Mouse (Mus musculus) CH12F3 (cell line): Measurements from ENCODE around the gene Dpf1.

ENCODE experiments used
- in situ Hi-C: fragments of 300-500 bp; cut with MboI; formaldehyde crosslinking; loops from 2 replicates; pipeline ENCODE4 v1.14.3; 2020; ENCODE audit warnings: low sequenced_read_pairs

The Dpf1 gene

DNA sequence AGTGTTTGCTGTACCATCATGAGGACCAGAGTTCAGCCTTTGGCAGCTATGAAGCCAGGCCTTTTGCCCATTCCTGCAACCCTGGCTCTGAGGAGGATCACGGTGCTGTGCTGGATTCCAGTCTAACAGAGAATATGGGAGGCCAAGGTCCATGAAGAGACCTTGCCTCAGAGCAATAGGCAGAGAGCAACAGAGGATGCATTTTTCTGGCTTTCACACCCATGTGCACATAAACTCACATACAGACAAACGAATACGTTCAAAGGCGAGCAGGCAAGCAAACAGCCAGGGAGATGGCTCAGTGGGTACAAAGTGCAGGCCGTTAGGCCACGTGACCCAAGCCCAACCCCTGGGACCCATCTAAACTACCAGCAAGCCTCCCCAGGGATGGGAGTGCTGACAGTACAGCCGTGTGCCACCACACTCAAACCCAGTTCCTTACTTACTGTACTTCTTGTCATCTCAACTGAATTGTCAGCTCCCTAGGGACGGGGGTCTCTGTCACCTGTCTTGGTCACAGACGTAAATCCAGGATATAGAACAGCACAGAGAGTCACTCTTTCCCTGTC is 34.7 kb downstream of the Dpf1 start:
- in situ Hi-C loops, result no loop called here

- in situ Hi-C loops, result no loop called here
These were observed 35.4 kb downstream of the Dpf1 start for GRCm38 (mm10) chr7:29338984-29339679.

DNA sequence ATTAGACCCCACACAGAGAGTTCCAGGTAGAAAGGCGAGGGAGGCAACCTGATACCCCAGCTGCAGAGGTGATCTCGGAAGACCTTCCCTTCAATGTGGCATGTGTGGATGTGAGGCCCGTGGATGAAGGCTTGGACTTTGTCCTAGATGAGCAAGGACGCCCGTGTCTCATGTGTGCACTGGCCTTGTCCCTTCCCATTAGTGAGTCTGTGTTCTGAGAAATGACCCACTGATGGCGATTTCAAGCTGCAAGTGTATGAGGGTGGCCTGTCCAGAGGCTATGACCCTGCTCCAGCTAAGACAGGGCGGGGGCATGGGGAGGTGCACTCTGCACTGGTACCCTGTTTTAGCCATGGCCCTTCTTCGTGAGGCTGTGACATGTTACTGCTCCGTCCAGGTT is 36.5 kb downstream of the Dpf1 start:
- in situ Hi-C loops, result no loop called here

- in situ Hi-C loops, result no loop called here
These were observed 37.1 kb downstream of the Dpf1 start for GRCm38 (mm10) chr7:29340838-29341237.

DNA sequence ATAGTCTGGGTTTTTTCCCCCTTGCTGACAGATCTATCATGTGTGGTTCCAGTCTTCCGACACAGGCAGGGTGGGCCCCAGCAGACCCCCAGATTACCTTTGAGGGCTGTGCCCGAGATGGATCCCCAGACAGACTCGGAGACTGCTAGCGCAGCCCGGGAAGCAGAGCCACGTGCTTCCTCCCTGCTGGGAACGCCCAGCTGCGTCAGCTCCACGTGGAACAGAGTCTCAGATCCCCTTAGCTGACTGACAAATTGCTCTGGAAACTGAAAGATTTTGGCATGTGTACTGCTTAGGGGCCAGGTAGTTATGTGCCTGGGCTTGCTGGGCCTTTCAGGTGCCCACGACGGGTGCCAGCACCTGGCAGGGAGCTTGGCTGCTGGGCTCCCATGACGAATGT is 38.0 kb downstream of the Dpf1 start:
- in situ Hi-C loops, result no loop called here

DNA sequence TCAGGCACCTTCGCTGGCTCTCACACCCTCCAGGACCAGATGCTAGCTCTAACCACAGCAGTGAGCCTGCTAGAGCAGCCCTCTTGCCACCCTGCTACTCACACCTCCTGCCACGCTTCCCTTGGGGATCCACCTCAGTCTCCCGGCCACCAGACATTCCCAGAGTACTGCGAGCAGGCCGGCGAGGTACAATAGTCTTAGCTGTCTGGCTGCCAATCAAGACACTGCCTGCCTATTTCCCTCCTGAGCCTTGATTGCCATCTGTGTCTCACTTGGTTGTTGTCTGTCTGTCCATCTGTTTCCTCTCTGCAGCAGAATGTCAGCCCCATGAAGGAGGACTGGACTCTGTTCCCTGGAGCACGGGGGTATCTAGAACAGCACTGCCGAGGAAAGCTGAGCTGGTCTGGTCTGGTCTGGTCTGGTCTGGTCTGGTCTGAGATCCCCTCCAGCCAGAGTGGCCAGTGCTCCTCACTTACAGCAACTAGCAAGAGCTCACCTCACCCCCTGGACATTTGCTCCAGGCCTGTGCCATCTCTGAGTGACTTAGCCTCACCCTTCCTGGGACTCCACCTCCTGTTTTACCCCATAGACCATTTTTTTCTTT is 38.8 kb downstream of the Dpf1 start:
- in situ Hi-C loops, result no loop called here

GRCm38 (mm10) chr7:29343746-29344145 is 40.0 kb downstream of the Dpf1 start:
- in situ Hi-C loops, result no loop called here

- in situ Hi-C loops, result no loop called here
These were observed 41.8 kb downstream of the Dpf1 start for GRCm38 (mm10) chr7:29345534-29345933.

GRCm38 (mm10) chr7:29346212-29346611 is 42.5 kb downstream of the Dpf1 start:
- in situ Hi-C loops, result no loop called here

GRCm38 (mm10) chr7:29350489-29350888 is 46.7 kb downstream of the Dpf1 start:
- in situ Hi-C loops, result no loop called here

DNA sequence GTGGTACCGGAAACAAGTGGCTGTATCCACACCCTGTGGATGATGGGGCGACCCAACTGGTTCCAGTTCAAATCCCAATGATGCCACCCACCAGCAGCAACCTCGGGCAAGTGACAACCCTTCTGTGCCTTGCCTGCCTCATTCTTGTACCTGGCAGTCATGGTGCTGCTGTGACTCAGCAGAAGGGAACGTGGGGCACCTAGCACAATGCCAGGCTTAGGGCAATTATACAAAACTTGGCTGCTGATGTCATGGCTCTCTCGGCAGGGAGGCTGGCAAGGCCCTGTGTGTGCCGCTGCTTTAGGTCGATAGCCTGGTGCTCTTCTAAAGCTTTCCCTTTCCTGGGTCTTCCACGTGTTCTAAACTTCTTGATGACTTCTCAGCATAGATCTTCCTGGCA is 48.5 kb downstream of the Dpf1 start:
- in situ Hi-C loops, result no loop called here

GRCm38 (mm10) chr7:29354161-29354560 is 50.4 kb downstream of the Dpf1 start:
- in situ Hi-C loops, result no loop called here

GRCm38 (mm10) chr7:29355406-29355805 is 51.7 kb downstream of the Dpf1 start:
- in situ Hi-C loops, result no loop called here

DNA sequence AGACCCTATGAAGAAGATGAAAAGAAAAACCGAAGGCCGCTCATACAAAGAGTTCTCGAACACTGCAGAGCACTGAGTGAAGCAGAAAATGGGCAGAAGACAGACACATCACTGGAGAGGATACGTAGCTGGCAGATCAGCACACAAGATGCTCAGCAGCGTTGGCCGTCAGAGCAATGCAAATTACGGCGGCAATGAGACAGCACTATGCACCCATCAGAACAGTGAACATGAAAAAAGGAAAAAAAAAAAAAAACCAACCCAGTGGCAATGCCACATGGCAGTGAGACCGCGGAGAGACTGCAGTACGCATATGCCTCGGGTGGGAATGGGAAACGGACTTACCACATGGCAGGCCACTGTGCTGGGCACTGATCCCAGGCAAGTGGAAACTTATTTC is 57.7 kb downstream of the Dpf1 start:
- in situ Hi-C loops, result no loop called here

- in situ Hi-C loops, result no loop called here
These were observed 60.3 kb downstream of the Dpf1 start for GRCm38 (mm10) chr7:29364052-29364451.

DNA sequence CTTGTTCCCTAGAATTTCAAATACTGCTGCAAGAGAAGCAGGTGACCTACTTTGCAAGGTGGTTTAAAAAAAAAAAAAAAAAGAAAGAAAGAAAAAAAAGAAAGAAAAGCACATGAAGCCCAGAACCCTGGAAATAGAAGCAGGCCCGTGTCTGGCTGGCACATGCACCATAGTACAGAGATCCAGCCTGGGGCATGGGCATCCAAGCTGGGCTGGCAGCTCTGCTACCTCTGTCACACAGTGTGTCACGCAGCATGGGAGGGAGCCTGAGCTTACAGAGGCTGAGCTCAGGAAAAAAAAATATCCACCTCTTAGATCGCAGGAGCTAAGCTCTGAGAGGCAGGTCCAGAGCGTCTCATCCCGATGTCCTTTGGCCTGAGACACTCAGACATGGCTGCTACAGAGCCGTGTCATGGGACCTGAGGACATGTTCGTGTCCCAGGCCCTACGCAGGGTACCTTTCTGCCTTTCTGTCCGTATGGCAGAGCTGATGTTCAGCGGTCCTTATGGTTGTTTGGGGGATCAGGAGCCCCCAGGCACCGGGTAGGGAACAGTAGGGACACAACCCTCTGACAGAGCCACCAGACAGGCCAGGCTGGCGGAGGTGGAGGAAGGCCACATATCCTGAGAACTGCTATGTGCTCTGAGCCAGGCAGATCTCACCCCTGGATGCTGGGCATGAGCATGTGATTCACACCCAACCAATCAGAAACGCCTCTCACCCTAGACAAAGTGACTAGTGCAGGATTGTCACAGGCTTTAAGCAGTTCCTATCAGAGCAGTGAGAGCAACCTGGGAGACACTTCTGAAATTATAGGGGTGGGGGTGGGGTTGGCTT is 63.6 kb downstream of the Dpf1 start:
- in situ Hi-C loops, result no loop called here
